Mouse (Mus musculus) liver, postnatal 0 days (tissue): ENCODE measurements around the gene Efna5. TPM values are rescaled to one million over a fixed set of nuclear protein-coding genes. Genes with fewer than 3 reads are reported as not detected.

Experiments
- ATAC-seq: fragments of 200-750 bp; cut with Nextera tagmentation; 2 replicates; pipeline ENCODE4 v1.8.0; 2017; ENCODE audit warnings: mild to moderate bottlenecking, moderate library complexity
- DNase-seq: peaks from one replicate; pipeline ENCODE4 v3.0.0-alpha.2; 2016
- H3K27ac ChIP-seq: fragments of 300-500 bp; sonication (generic); 2 replicates; pipeline ENCODE4 v1.5.1; 2014; ENCODE audit warnings: antibody characterized with exemption, moderate library complexity, mild to moderate bottlenecking, low read depth
- H3K27me3 ChIP-seq: fragments of 300-500 bp; sonication (generic); 2 replicates; pipeline ENCODE4 v1.6.1; 2014; ENCODE audit warnings: low read length, control low read depth, mixed read lengths; ENCODE audit not compliant: insufficient read depth
- H3K36me3 ChIP-seq: fragments of 300-500 bp; sonication (generic); replicated peaks from 2 replicates; pipeline ENCODE4 v1.6.1; 2014; ENCODE audit warnings: mild to moderate bottlenecking, control low read depth, low read length, moderate library complexity, mixed read lengths; ENCODE audit not compliant: insufficient read depth
- H3K4me1 ChIP-seq: fragments of 300-500 bp; sonication (generic); 2 replicates; pipeline ENCODE4 v1.6.1; 2014; ENCODE audit warnings: antibody characterized with exemption, mild to moderate bottlenecking, control low read depth; ENCODE audit not compliant: insufficient read depth
- H3K4me2 ChIP-seq: fragments of 300-500 bp; sonication (generic); 2 replicates; pipeline ENCODE4 v1.6.1; 2014; ENCODE audit warnings: low read depth, mild to moderate bottlenecking, low read length, moderate library complexity, mixed read lengths
- H3K4me3 ChIP-seq: fragments of 300-500 bp; sonication (generic); 2 replicates; pipeline ENCODE4 v1.5.1; 2014; ENCODE audit warnings: low read depth, low read length
- H3K9ac ChIP-seq: fragments of 300-500 bp; sonication (generic); replicated peaks from 2 replicates; pipeline ENCODE4 v1.6.1; 2014; ENCODE audit warnings: mild to moderate bottlenecking, moderate library complexity
- H3K9me3 ChIP-seq: fragments of 300-500 bp; sonication (generic); 2 replicates; pipeline ENCODE4 v1.6.1; 2016; ENCODE audit warnings: mild to moderate bottlenecking, control low read depth, low read length, mixed read lengths
- CTCF ChIP-seq: sonication (generic); IDR thresholded peaks from 2 replicates; pipeline ENCODE4 v1.5.1; 2016; ENCODE audit warnings: antibody characterized with exemption, low read depth
- EP300 ChIP-seq: IDR thresholded peaks from 2 replicates; pipeline ENCODE4 v1.6.1; 2016; ENCODE audit warnings: antibody characterized with exemption, low read depth, mild to moderate bottlenecking
- WGBS: fragments of 180-500 bp; shearing (Covaris S2); extraction: QIAGEN DNeasy Blood & Tissue Kit; methylation state at CpG from one replicate; pipeline ENCODE4 v1.1.7; 2014; ENCODE audit not compliant: insufficient replicate concordance; 5-methylcytosine and 5-hydroxymethylcytosine counted together
- polyA plus RNA-seq: library from polyadenylated mRNA; unstranded; fragments of >200 nt; fragmentation: Nextera tagmentation; extraction: Ambion mirVana; gene quantifications from 2 replicates; pipeline ENCODE4 v1.2.1, GENCODE M21; 2015

Efna5 gene
- polyA plus RNA-seq, 1 experiment from 2014 or later, result 3.0 TPM

DNA sequence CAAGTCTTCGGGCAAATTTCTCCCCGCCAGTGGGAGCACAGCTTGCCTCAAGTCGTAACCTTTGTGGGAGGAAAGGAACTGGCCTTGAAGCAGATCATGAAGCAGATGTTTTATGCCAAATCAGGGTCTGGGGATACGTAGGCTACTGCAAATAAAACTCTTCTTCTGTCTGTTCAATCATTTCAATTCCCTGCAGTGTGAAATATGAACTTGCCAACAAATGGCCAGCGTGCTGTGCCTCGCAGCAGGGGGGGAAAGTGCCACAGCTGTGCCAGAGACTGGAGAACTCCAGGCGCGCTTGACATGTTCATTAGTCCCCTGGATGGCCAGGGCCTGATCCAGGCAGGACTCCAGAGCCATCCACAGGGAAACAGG, 255.5 kb downstream of the Efna5 start:
- ATAC-seq, result no peak
- TF ChIP-seq CTCF (no peak), EP300 (no peak)

GRCm38 (mm10) chr17:62624804-62625645, 256.1 kb downstream of the Efna5 start:
- Histone ChIP-seq H3K9me3 (no peaks in the 10 kb centered on the region), H3K9ac (no peak overlapping the region), H3K27me3 (no peaks in the 10 kb centered on the region), H3K4me1 (no peaks in the 10 kb centered on the region), H3K36me3 (no peaks in the 10 kb centered on the region), H3K4me2 (no peak overlapping the region), H3K27ac (no peak overlapping the region), H3K4me3 (no peak overlapping the region)
- TF ChIP-seq CTCF (no peak), EP300 (no peak)
- DNase-seq, result no peak
- no peak for ATAC-seq
- WGBS, result 76% methylated on average over 8 of the region's 8 CpGs

More for the DNA sequence above, 255.5 kb downstream of the Efna5 start:
- H3K4me2 ChIP-seq, result no peak overlapping the region
- DNase-seq, result no peak
- H3K4me3 ChIP-seq, result no peak overlapping the region
- no peaks in the 10 kb centered on the region for H3K27me3 ChIP-seq
- no peak overlapping the region for H3K9ac ChIP-seq
- H3K27ac ChIP-seq, result no peak overlapping the region
- no peaks in the 10 kb centered on the region for H3K9me3 ChIP-seq
- 81% methylated on average over 8 of the region's 8 CpGs for WGBS
- H3K4me1 ChIP-seq, result no peaks in the 10 kb centered on the region
- no peaks in the 10 kb centered on the region for H3K36me3 ChIP-seq

DNA sequence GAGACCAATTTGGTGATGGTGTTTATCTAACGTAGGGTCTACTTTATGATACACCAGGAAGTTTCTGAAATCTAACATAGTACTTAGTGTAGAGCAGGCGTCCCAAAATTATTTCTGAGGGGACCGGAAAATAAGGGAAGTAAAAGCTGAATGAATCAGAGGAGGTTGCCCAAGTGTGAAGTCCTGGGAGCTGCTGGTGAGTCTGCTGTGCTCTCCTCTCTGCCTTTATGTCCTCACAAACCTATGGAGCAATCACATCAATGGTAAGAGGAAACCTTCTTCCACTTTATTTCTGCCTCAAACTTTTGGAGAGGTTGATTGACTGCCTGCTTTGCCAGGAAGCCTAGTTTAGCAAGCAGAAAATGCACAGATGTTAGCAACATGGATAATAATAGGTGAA, 257.9 kb downstream of the Efna5 start:
- DNase-seq, result no peak
- Histone ChIP-seq H3K9ac (no peak overlapping the region), H3K27ac (no peak overlapping the region), H3K36me3 (no peaks in the 10 kb centered on the region), H3K4me3 (no peak overlapping the region), H3K27me3 (no peaks in the 10 kb centered on the region), H3K4me2 (no peak overlapping the region), H3K4me1 (no peaks in the 10 kb centered on the region), H3K9me3 (no peaks in the 10 kb centered on the region)
- no peak for TF ChIP-seq EP300
- no peak for TF ChIP-seq CTCF
- 68% methylated on average over 3 of the region's 3 CpGs for WGBS
- ATAC-seq, result no peak

DNA sequence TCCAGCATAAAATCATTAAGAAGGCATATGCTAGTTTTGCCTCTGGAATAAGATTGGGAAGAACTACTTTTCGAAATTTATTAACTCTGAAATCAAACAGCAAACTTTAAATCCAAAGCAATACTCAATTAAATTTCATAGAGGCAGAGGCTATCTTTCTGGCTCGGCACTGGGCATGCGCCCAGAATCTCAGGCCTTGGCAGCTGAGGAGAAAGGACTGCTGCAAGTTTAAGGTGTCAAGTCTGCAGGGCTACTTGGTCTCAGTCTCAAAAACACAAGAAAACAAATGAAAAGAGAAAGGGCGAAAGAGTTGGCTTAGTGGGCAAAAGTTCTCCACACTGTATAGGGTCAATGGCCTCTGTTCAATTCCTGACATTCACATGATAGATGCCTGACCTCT, 258.6 kb downstream of the Efna5 start:
- Histone ChIP-seq H3K9me3 (no peaks in the 10 kb centered on the region), H3K9ac (no peak overlapping the region), H3K4me3 (no peak overlapping the region), H3K4me2 (no peak overlapping the region), H3K27me3 (no peaks in the 10 kb centered on the region), H3K36me3 (no peaks in the 10 kb centered on the region), H3K27ac (no peak overlapping the region), H3K4me1 (no peaks in the 10 kb centered on the region)
- DNase-seq, result no peak
- no peak for ATAC-seq
- TF ChIP-seq CTCF (no peak), EP300 (no peak)
- WGBS, result 69% methylated on average over 4 of the region's 4 CpGs

- no peak for DNase-seq
- no peak for ATAC-seq
- Histone ChIP-seq H3K9ac (no peak overlapping the region), H3K4me2 (no peak overlapping the region), H3K9me3 (no peaks in the 10 kb centered on the region), H3K4me1 (no peaks in the 10 kb centered on the region), H3K36me3 (no peaks in the 10 kb centered on the region), H3K27me3 (no peaks in the 10 kb centered on the region), H3K4me3 (no peak overlapping the region), H3K27ac (no peak overlapping the region)
- no peak for TF ChIP-seq CTCF
- TF ChIP-seq EP300, result no peak
- WGBS, result 51% methylated on average over 6 of the region's 6 CpGs
These were observed 266.0 kb downstream of the Efna5 start for GRCm38 (mm10) chr17:62615159-62615558.

DNA sequence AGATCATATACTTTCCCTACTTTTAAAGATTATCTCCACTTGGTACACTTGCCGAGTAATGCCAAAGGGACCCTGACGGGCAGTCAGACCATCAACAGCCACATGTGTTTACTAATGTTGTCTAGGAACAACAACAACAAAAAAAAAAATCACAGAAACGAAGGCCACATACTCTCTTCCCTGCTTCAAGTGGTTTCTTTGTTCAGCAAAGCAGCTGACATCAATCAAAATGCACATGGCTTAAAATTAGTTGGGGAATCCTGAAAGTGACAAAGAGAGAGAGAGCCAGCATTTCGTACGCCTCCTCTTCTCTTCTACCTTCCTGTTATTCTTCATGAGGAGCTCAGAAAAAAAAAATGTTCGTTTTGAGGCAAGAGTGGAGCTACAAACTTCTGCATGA, 266.4 kb downstream of the Efna5 start:
- Histone ChIP-seq H3K27ac (no peak overlapping the region), H3K9ac (no peak overlapping the region), H3K4me3 (no peak overlapping the region), H3K36me3 (no peaks in the 10 kb centered on the region), H3K4me1 (no peaks in the 10 kb centered on the region), H3K4me2 (no peak overlapping the region), H3K9me3 (no peaks in the 10 kb centered on the region), H3K27me3 (no peaks in the 10 kb centered on the region)
- no peak for ATAC-seq
- 66% methylated on average over 6 of the region's 6 CpGs for WGBS
- TF ChIP-seq EP300 (no peak), CTCF (no peak)
- no peak for DNase-seq
